Mouse (Mus musculus) layer of hippocampus, adult 9-11 months (tissue): ENCODE measurements at regions not wholly inside any gene's neighbourhood (a gene's known extent, or its start where the extent isn't known, plus 50 kb on each side); places are given as distances from the start of the nearest gene placed in this dataset.

ENCODE experiments used
- DNase-seq: peaks from one replicate; pipeline ENCODE4 v3.0.0; 2022

DNA sequence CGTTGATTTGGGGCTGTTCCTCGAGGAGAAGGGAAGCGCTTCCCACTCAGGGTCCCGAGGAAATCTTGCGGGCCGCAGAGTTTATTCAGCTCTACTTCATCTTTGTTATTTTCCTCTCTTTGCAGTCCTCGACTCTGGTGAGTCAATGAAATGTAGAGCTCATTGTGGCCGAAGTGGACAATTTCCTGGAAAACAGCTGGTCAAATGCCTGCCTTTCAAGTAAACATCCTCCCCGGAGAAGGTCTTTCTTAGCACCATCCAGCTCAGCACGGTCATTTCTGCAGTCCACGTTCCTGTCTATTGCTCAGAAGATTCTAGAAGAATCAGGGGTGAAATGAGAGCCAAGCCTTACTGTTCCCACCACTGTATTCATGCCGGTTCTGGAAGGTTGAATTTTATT is 133.0 kb downstream of the Bcas1 start:
- DNase-seq = no peak

DNA sequence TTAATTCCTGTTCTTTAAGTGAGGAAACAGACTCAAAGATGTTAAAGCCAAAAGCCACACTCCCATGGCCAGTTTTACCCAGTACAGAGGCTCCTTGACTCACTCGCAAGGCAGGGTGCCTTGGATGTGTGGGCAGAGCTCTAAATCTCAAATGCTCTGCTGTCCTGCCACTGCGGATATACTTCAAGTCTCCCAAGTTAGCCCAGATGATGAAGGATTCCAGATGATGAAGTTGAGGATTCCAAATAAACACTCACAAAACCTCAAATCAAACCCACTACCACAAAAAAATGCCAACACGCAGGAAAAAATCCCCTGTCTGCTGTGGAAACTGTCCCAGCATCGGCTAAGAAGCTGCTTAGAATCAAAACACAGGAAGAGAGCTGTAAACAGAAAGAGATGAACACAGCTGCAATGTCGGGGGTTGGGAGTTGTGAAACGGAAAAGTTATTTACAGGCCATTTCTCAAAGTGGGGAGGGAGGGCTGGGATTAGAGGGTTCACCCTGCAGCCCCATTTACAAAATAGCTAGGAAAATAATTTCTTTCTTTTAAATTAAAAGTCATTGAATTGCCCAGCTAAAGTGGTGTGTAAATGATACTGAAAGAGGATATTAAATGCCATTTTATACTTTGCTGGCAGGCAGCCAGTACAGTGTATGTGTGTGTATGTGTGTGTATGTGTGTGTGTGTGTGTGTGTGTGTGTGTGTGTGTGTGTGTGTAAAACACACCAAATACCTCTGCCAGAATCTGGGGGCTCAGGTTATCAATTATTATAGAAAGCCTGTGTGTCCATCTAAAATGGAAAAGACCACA is 135.6 kb downstream of the Bcas1 start:
- DNase-seq = no peak

DNA sequence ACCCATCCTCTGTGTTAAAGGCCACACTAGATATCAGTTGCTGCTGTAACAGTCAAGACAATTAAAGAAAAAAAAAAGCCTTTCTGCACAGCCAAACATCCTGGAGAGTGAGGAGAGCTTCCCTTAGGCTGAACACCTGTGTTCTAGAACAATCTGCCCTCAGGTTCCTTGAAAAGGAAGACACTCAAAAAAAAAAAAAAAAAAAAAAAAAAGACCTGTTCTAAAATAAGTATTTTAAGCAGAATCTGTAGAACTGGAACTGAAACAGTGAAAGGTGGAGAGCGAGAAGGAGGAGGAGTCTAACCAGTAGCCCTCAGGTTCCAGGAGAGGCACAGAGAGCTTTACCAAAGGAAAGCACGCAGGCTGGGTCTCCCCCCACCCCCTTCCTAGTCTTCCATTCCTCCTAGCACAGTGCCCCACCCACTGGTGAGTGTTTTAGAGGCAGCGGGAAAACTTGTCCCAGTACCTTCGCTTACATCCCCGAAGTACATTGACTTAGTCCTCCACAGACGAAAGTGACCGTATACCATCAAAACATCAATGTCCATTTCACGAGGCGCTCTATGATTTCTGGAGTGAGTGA is 138.2 kb downstream of the Bcas1 start:
- DNase-seq = no peak

DNA sequence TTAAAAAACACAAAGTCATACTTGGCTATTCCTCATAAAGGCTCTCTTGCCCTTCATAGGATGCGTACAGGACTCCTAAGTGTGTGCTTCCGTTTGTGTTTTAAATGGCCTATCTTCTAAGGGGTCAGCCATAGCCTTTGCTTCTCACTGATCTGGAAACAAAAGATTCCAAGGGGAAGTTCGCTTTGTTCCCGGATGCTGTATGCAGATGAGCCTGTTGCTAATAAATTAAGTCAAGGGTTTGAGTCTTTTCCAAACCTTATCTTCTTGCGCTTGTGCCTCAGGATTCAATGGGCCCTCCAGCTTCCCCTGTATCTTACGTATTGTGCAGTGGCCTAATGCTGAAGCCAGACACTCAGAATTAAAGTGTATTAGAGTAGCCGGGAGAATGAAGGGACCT is 138.9 kb downstream of the Bcas1 start:
- no peak for DNase-seq

DNA sequence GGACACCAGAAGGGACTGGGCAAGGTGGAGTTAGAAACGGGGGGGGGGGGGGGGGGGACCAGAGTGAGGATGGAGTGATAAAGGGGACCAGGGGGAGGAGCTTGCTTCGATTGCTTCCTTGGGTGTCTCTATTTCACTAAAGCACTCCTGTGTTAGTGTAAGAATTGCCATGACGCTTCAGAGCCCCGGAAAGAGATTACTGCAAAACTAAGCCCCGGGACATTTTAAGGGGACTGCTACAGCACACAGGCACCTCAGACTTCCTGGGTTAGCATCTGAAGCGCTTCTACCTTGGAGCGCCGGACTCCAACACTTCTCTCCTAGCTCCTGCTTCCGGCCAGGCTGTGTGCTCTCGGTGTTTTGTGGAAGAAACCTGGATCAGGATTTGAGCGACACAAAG is 139.4 kb downstream of the Bcas1 start:
- DNase-seq = no peak

DNA sequence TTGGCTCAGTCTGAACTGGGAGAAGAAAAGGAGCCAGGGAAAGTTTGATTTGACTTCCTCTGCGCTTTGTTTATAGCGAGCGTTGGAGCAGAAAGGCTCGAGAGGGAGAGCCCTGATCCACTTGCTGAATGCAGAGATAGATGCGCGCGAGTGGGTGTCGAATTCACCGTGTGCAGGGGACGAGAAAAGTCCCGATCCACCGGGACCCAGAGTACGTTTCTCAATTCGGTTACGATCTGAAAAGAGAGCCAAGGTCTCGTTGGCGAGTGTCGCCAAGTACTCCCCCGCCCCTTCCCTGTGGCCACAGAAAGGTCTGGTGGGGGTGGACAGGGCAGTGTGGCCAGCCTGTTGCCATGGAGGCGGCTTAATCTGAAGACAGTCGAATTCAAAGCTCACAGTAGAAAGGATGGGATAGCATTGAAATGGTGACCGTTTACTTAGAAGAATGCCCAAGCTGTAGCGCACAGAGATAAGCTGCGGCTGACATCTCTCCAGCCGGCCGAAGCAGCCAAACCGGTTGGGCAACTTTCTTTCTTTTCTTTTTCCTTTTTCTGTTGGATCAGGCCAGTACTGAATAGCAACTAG is 139.5 kb upstream of the Zfp217 start:
- DNase-seq = peak; percentile 21

DNA sequence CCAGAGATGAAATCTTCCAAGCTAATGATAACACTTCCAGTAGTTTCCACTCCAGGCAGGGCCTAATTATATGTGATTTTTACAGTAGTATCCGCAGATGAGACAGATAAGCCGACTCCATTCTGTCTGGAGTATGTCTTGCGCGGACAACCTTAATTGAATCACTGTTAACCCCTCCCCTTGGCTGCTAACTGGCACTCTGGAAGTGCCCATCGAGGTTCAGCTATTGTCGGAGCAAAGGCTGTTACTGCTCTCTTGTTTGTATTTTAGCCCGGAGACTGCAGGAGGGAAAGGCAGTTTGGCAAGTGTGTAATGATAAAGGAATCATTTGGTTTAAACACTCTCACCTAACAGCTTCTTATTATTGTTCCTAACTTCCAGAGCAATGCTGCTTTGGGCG is 138.9 kb upstream of the Zfp217 start:
- DNase-seq = no peak

DNA sequence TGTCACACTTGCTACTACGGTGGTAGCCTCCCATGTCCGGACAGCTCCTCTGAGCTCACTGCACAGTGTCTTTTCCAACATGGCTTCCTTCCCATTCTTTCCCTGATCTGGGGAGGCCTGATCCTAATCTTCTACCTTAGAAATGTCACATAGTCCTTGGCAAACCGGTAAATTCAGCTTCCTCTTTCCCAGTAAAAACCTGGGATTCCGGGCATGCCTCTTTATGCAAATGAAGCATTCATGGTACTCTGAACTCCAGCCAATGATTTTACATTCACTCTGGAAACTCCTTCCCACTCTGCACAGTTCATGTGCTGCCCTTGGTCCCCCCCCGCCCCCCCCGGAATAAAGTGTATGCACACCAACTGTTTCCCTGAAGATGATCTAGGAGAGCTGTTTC is 134.6 kb upstream of the Zfp217 start:
- DNase-seq = no peak

DNA sequence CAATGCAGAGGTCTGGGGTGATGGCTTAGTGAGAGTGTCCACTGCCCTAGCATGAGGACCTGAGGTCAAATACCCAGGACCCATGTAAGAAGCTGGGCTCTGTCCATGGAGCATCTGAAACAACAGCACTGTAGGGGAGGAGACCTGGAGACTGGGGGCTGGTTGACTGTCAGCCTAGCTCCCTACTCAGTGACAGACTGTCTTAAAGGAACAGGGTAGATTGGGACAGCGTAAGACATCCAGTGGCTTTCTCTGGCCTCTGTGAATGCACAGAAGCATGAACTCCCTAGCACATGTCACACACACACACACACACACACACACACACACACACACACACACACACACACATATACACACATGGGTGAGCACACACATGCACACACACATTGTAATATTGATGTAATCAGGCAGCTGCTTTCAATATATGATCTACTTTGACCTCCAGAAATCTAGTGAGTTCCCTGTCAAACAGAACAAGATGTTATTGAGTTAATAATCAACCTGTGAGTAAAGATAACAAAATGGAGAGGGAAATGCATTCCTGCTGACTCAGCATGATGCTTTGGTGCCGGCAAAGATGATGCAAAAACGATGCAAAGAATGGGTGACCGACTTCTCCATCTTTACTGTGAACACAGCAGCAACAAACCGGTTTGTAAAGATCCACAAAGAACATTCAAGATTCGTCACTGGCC is 133.6 kb upstream of the Zfp217 start:
- no peak for DNase-seq

DNA sequence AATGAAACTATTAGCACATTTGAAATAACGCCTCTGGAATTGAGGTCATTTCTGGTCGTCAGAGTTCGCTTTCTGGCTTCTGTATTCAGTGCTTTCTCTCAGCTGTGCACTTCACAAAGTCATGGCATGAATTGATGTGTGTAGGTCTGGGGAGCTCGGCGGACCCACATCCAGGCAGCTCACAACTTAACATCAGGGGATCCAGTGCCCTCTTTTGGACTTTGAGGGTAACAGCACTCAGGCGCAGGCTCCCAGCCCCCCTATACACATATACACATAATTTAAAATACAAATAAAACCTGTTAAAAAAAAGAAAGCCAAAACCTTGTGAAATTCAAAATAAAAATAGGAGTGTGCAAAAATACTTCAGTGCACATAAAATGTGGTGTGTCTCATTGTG is 132.8 kb upstream of the Zfp217 start:
- DNase-seq = no peak

DNA sequence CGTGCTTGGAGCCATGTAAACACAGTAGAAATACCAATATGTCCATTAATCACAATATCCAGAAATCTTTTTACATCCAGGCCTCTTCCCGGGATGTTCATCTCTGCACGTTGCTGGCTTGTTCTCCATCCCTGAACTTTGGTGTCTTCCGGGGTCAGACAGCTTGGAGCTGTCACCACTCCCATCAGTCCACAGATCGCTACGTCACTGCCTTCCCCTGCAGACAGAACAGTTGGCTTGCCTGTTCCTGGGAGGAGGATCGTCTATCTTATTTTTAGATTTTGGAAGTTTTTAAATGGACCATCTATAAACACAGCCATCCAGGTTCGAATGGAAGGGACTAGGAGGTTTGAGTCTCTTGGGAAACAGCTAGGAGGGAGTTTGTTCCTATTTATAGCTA is 130.0 kb upstream of the Zfp217 start:
- DNase-seq = no peak

DNA sequence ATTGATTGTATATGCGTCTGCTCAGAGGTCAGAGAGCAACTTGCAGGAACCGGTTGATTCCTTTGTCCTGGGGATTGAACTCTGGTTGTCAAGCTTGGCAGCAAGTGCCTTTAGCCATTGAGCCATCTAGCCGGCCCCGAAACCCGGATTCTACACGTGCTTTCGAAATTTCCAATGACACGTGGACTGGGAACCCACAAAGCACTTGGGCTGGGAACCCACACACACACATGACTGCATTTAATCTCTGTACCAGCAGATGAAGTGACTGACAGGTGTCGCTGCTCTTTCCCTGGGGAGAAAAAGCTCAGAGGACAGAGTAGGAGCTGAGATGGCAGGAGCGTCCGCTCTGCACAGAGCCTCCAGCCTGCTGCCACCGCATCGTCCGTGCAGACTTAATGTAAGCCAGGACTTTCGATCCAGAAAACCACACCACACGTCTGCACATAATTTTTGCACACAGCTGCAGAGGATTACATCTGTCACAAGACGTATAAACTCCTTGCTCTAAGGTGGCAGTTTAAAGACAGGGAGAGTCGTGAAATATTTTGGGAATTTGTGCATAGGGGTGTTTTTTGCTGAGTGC is 129.4 kb upstream of the Zfp217 start:
- DNase-seq = no peak

DNA sequence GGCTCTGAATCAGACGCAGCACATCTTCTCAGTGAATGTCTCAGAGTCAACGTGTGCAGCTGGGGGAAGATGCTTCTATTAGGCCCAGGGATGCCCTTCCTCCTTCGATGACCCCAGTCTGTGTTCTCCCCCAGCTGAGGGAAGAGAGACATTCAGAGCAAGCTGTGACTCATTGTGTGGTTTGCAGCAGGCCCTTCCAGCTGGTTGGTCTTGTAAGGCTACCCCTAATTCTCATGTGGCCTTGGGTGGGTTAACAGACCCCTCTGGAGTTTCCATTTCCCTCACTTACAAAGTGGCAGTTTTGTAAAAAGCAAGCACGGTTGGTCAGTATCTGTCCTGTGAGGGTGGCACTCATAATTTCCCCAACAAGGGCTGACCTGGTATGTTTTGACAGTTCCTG is 127.8 kb upstream of the Zfp217 start:
- no peak for DNase-seq

DNA sequence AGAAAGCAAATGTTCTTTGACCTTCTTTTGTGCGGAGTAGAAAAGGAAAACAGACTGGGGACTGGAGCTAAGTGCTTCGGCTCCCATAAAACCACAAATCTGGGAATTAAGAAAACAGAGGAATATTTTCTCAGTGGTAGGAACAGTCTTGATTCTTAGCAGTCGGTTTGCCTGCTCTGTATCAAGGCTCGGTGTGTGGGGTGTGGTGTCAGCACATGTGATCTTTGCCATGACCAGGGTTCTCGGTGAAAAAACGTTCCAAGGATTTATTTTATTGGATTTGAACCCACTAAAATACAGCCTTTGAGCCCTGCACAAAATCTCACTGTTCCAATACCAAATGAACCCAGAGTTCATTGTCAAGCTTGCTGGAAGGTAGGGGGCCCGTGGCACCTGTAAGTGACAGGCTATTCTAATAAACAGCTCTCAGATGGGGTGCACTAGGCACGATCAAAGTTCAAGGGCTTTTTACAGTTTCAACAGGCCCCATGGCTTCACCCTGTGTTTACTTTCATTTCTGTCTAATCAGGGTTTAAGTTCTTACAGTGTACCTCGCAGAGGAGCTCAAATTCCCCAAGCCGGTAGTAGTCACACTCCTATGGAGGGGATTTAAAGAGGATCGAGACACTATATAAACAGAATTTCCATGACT is 122.1 kb upstream of the Zfp217 start:
- no peak for DNase-seq

DNA sequence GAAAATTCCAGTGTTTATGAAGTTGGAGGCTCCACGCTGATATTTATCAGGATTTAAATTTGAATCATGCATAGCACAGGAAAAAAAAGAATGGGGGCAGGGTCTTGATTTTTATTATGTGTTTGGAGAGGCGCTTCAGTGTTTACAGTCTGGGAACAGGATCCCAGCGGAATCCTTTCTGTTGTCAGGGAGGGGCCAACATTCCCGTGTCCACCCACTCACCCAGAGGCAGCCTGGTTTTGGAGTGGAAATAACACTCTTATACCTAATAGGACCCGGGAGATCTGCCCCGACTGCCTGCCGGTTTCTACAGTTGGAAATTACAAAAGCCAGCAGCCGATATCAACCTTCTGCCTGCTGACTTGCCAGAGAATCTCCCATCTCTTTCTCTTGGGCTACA is 120.2 kb upstream of the Zfp217 start:
- DNase-seq = no peak

DNA sequence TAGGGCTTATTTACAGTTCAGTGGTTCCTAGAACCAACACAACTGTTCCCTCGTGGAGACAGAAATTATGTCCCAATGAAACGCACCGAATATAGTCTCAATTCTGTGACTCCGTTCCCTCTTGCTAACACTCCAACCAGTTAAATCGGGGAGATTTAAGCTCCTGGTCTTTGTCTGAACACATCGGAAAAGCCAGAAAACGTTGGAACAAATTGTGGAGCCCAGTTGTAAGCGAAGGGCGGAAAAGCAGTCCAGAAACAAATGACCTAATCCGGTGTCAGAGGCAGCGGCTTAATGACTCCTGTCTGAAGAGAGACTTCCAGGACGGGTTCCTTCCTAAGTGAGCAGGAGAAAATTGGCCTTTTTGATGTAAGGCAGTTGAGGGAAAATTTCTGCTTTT is 119.2 kb upstream of the Zfp217 start:
- no peak for DNase-seq

DNA sequence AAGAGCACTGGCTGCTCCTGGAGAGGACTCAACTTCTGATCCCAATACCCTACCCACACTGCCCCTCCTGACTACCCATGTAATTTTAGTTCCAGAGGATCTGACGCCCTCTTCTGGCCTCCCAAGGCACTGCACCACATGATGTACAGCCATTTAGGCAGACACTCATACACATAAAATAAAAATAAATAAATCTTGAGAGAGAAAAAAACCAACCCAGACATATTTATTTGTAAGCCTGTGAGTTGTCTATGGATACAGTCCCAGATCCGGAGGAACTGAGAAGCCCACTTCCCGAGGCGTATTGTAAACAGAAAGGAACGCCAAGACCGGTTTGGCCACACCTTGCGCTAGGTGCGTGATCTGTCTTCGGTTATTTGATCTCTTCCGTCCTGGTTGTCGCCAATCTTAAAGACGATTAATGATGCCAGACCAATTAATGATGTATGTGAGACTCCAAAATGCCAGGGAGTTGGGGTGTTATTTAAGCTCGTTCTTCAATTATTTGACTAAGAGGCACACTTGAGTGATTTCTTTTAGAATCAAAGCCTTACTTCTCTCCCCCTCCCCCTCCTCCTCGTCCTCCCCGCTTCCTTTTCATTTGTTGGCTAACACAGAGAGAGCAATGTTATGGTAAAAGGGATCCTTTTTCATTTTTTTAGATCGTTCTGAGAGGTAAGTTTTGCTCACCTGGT is 118.7 kb upstream of the Zfp217 start:
- no peak for DNase-seq

DNA sequence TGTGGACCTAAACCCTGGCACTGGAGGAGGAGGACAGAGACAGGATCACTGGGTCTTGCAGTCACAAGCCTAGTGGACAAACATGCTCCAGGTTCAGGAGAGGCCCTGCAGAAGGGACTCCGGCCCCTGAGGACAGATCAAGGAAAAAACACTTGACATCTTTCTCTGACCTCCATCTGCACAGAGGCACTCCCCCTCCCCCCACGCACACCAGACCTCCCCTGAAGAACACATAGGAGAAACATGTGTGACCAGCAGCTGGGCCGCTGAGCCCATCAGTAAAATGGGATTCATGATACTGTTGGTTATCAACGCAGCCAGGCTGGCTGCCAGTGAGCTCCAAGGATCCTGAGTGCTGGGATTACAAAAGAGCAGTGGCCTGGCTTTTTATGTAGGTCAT is 115.7 kb upstream of the Zfp217 start:
- DNase-seq = no peak

DNA sequence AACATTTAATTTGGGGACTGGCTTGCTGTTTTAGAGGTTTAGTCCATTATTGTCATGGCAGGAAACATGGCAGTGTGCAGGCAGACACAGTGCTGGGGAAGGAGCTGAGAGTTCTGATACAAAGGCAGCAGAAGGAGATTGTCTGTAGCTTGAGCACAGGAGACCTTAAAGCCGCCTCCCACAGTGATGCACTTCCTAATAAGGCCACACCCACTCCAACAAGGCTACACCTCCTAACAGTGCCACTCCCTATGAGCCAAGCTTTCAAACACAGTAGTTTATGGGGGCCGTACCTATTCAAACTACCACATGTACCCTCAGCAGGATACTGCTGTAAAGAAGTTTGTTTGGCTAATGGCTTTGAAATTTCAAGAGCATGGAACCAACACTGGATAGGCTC is 113.3 kb upstream of the Zfp217 start:
- DNase-seq = no peak

DNA sequence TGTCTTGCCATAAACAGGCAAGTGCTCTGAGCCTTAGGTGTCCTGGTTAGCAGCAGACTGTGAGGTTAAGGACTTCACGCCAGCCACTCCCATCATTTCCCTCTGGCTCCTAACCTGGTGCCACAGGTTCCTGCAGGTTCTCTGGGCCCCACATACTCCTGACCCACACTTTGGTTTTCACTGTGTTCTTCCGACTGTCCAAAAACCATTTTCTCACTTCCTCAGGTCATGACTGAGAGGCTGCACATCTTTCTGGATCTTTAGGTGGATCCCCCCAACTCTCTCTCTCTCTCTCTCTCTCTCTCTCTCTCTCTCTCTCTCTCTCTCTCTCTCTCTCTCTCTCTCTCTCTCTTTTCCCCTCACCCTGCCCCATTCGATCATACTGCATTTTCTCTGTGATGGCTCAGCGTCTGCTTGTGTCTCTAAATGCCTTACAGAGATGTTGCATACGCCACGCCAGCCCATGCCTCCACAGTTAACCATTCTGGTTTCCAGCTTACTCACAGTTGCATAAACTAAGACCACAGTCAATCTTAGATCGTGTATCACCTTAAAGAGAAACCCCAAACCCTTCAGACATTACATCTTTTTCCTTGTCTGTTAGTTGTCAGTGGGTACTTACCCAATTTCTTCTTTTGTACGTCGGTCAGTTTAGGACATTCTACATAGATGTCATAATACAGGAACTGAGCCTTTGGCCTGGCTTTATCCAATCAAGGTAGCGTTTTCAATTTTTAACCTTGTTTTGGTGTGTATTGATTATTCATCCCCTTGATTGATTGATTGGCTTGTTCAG is 112.0 kb upstream of the Zfp217 start:
- no peak for DNase-seq

DNA sequence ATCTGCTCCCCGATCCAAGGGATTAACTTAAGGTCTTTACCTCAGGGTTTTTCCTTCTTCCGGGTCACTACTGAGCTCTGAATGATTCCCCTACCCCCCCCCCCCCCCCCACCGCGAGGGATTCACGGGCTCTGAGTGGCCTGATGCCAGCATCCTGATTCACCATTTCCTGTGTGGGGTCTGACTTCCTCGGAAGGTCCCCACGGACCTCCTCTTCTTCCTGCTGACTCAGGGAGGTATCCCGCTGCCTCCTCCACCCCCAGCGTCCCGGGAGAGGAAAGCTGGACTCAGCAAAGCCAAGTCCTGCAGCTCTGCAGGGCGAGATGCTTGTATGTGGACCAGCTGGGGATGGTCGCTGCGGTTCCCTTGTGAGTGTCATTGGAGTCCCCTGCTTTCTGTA is 110.5 kb upstream of the Zfp217 start:
- no peak for DNase-seq
